Mouse (Mus musculus) forebrain, embryonic 10.5 days (tissue): ENCODE data around the gene Plk4. TPM values are rescaled to one million over a fixed set of nuclear protein-coding genes. Genes with fewer than 3 reads are reported as not detected.
"Not testable (repeated sequence)": the region's sequence is repeated elsewhere in the genome, so short reads cannot be mapped to it uniquely, and the experiment has no call there.

Experiments
- DNase-seq: peaks from one replicate; pipeline ENCODE4 v3.0.0-alpha.2; 2017; ENCODE audit warnings: low spot score; ENCODE audit errors: extremely low spot score
- H3K27ac ChIP-seq: fragments of 300-500 bp; sonication (generic); 2 replicates; pipeline ENCODE4 v1.5.1; 2016; ENCODE audit warnings: mild to moderate bottlenecking
- H3K27me3 ChIP-seq: fragments of 300-500 bp; sonication (generic); 2 replicates; pipeline ENCODE4 v1.6.1; 2016; ENCODE audit warnings: mild to moderate bottlenecking; ENCODE audit not compliant: poor library complexity, severe bottlenecking
- H3K36me3 ChIP-seq: fragments of 300-500 bp; sonication (generic); replicated peaks from 2 replicates; pipeline ENCODE4 v1.6.1; 2016; ENCODE audit warnings: mild to moderate bottlenecking, moderate library complexity
- H3K4me1 ChIP-seq: fragments of 300-500 bp; sonication (generic); 2 replicates; pipeline ENCODE4 v1.6.1; 2016
- H3K4me3 ChIP-seq: fragments of 300-500 bp; sonication (generic); 2 replicates; pipeline ENCODE4 v1.5.1; 2016; ENCODE audit warnings: mild to moderate bottlenecking, moderate library complexity
- H3K9me3 ChIP-seq: fragments of 300-500 bp; sonication (generic); 2 replicates; pipeline ENCODE4 v1.6.1; 2016; ENCODE audit warnings: mild to moderate bottlenecking, moderate library complexity
- WGBS: fragments of 180-500 bp; shearing (Covaris S2); methylation state at CpG from one replicate; pipeline ENCODE4 v1.1.7; 2016; 5-methylcytosine and 5-hydroxymethylcytosine counted together
- polyA plus RNA-seq: library from polyadenylated mRNA; unstranded; fragments of >200 nt; fragmentation: Nextera tagmentation; extraction: Ambion mirVana; gene quantifications from 2 replicates; pipeline ENCODE4 v1.2.1, GENCODE M21; 2016

Plk4 gene
- 89.3 and 90.2 TPM in 2 replicates for polyA plus RNA-seq

- Histone ChIP-seq H3K4me3 (peak within 1 kb of the TSS; percentile 98), H3K27ac (peak within 1 kb of the TSS; percentile 98)
- WGBS, result 2% methylated on average over 66 of the region's 66 CpGs
Observed at GRCm38 (mm10) chr3:40799530-40800372, at the start of gene Plk4. Plk4 (plus strand) TSS chr3:40800019.

GRCm38 (mm10) chr3:40760746-40761145, 39.1 kb upstream of the Plk4 start:
- H3K9me3 ChIP-seq, result no peaks in the 10 kb centered on the region
- no peaks in the 10 kb centered on the region for H3K4me1 ChIP-seq
- peaks cover 73% of the 10 kb centered on the region for H3K36me3 ChIP-seq
- H3K4me3 ChIP-seq, result no peak overlapping the region
- H3K27ac ChIP-seq, result no peak overlapping the region
- no peak for DNase-seq
- WGBS, result 86% methylated on average over 3 of the region's 3 CpGs
- H3K27me3 ChIP-seq, result no peaks in the 10 kb centered on the region

More at GRCm38 (mm10) chr3:40799530-40800372, at the start of gene Plk4:
- no peaks in the 10 kb centered on the region for H3K9me3 ChIP-seq
- H3K36me3 ChIP-seq, result peaks cover 39% of the 10 kb centered on the region
- no peaks in the 10 kb centered on the region for H3K27me3 ChIP-seq
- DNase-seq, result peak; percentile 96
- H3K4me1 ChIP-seq, result peaks cover 26% of the 10 kb centered on the region

GRCm38 (mm10) chr3:40761312-40761711, 38.5 kb upstream of the Plk4 start:
- H3K4me1 ChIP-seq, result no peaks in the 10 kb centered on the region
- no peaks in the 10 kb centered on the region for H3K9me3 ChIP-seq
- H3K27ac ChIP-seq, result no peak overlapping the region
- H3K27me3 ChIP-seq, result no peaks in the 10 kb centered on the region
- H3K4me3 ChIP-seq, result no peak overlapping the region
- peaks cover 73% of the 10 kb centered on the region for H3K36me3 ChIP-seq
- no peak for DNase-seq
- 92% methylated on average over 2 of the region's 2 CpGs for WGBS

- Histone ChIP-seq H3K27me3 (no peaks in the 10 kb centered on the region), H3K36me3 (peaks cover 29% of the 10 kb centered on the region), H3K4me1 (no peaks in the 10 kb centered on the region), H3K4me3 (no peak overlapping the region), H3K9me3 (no peaks in the 10 kb centered on the region), H3K27ac (no peak overlapping the region)
- DNase-seq, result no peak
- 90% methylated on average over 2 of the region's 2 CpGs for WGBS
Observed at GRCm38 (mm10) chr3:40793783-40794182, 6.0 kb upstream of the Plk4 start.

GRCm38 (mm10) chr3:40798054-40798453, 1.8 kb upstream of the Plk4 start:
- no peaks in the 10 kb centered on the region for H3K9me3 ChIP-seq
- no peak for DNase-seq
- H3K27ac ChIP-seq, result no peak overlapping the region
- H3K4me3 ChIP-seq, result no peak overlapping the region
- no peaks in the 10 kb centered on the region for H3K27me3 ChIP-seq
- H3K4me1 ChIP-seq, result peaks cover 26% of the 10 kb centered on the region
- 89% methylated on average over 1 of the region's 1 CpGs for WGBS
- H3K36me3 ChIP-seq, result peaks cover 28% of the 10 kb centered on the region

DNA sequence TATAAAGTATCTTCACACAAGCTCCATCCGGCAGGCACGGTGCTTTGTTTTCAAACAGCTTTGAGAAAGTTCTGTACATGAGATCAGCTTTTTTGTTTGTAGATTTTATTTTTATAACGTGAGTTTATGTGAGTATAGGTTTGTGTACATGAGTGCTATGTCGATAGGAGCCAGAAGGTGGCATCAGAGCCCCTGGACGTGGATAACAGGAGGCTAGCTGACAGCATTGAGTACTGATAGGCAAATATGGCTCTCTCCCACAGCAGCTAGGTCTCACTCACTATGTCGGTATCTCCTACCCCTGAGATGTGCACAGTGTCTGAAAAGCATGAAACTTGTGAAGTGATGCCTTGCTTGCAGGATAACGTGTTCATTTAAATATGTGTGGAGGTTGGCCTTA, 1.3 kb upstream of the Plk4 start:
- WGBS, result 40% methylated on average over 7 of the region's 7 CpGs

GRCm38 (mm10) chr3:40800373-40800823, 579 bp downstream of the Plk4 start:
- Histone ChIP-seq H3K27me3 (no peaks in the 10 kb centered on the region), H3K9me3 (no peaks in the 10 kb centered on the region), H3K4me3 (peak overlapping the region; percentile 98), H3K4me1 (peaks cover 26% of the 10 kb centered on the region), H3K27ac (peak overlapping the region; percentile 98), H3K36me3 (peaks cover 46% of the 10 kb centered on the region)
- no peak for DNase-seq
- WGBS, result under 1% methylated on average over 33 of the region's 37 CpGs

More for the DNA sequence above, 1.3 kb upstream of the Plk4 start:
- Histone ChIP-seq H3K36me3 (peaks cover 28% of the 10 kb centered on the region), H3K27me3 (no peaks in the 10 kb centered on the region), H3K4me3 (no peak overlapping the region), H3K4me1 (peaks cover 26% of the 10 kb centered on the region), H3K27ac (no peak overlapping the region), H3K9me3 (no peaks in the 10 kb centered on the region)
- DNase-seq, result peak; percentile 38

GRCm38 (mm10) chr3:40806871-40807270, 7.1 kb downstream of the Plk4 start:
- Histone ChIP-seq H3K9me3 (no peaks in the 10 kb centered on the region), H3K4me3 (no peak overlapping the region), H3K27me3 (no peaks in the 10 kb centered on the region), H3K36me3 (peaks cover 97% of the 10 kb centered on the region), H3K27ac (no peak overlapping the region), H3K4me1 (peaks cover 12% of the 10 kb centered on the region)
- WGBS, result 68% methylated on average over 2 of the region's 2 CpGs
- DNase-seq, result no peak

DNA sequence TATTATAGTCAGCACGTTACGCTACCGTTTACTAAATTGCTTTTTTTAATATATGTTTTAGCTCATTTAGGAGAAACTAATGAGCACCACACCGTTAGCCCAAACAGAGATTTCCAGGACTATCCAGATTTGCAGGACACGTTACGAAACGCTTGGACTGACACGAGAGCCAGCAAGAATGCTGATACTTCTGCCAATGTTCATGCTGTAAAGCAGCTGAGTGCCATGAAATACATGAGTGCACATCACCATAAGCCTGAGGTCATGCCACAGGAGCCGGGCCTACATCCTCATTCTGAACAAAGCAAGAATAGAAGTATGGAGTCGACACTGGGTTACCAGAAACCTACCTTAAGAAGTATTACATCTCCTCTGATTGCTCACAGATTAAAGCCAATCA, 8.9 kb downstream of the Plk4 start:
- Histone ChIP-seq H3K27me3 (no peaks in the 10 kb centered on the region), H3K4me3 (no peak overlapping the region), H3K4me1 (peaks cover 4% of the 10 kb centered on the region; the same call in 1 of the 2 replicates), H3K27ac (no peak overlapping the region), H3K36me3 (peaks cover 97% of the 10 kb centered on the region), H3K9me3 (no peaks in the 10 kb centered on the region)
- 96% methylated on average over 10 of the region's 10 CpGs for WGBS
- DNase-seq, result no peak

DNA sequence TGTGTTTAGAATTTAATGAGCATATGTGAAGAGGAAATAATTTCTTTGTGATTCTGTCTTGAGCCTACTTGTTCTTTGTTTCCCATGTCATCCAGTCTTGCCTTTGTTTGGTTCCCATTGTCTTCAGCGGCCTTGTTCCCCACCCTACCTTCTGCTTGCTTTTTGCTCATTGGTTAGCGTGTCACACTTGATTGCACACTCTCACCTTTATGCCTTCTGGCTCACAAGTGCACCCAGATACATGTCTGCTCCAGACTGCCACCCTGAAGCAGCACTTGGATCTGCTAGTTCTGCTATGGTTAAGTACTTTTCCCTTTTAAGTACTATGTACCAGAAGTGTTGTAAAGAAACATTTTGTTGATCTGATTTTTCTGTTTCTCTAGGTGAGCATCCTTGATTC, 10.1 kb downstream of the Plk4 start:
- H3K4me3 ChIP-seq, result no peak overlapping the region
- no peak for DNase-seq
- H3K9me3 ChIP-seq, result no peaks in the 10 kb centered on the region
- H3K36me3 ChIP-seq, result peaks cover 98% of the 10 kb centered on the region
- H3K27me3 ChIP-seq, result no peaks in the 10 kb centered on the region
- H3K4me1 ChIP-seq, result peaks cover 4% of the 10 kb centered on the region; the same call in 1 of the 2 replicates
- no peak overlapping the region for H3K27ac ChIP-seq
- WGBS, result 78% methylated on average over 2 of the region's 2 CpGs

GRCm38 (mm10) chr3:40813275-40813674, 13.5 kb downstream of the Plk4 start:
- Histone ChIP-seq H3K36me3 (peaks cover 100% of the 10 kb centered on the region), H3K9me3 (no peaks in the 10 kb centered on the region), H3K27me3 (no peaks in the 10 kb centered on the region), H3K4me3 (no peak overlapping the region), H3K27ac (no peak overlapping the region), H3K4me1 (no peaks in the 10 kb centered on the region)
- DNase-seq, result no peak
- 95% methylated on average over 2 of the region's 2 CpGs for WGBS

- H3K4me3 ChIP-seq, result peak overlapping the region; percentile 57
- H3K4me1 ChIP-seq, H3K9me3 ChIP-seq, H3K36me3 ChIP-seq, DNase-seq, H3K27me3 ChIP-seq: not testable (repeated sequence)
- peak overlapping the region; percentile 87; the same call in 1 of the 2 replicates for H3K27ac ChIP-seq
- WGBS, result 90% methylated on average over 5 of the region's 6 CpGs
Observed at GRCm38 (mm10) chr3:40845521-40845920, 45.7 kb downstream of the Plk4 start.

DNA sequence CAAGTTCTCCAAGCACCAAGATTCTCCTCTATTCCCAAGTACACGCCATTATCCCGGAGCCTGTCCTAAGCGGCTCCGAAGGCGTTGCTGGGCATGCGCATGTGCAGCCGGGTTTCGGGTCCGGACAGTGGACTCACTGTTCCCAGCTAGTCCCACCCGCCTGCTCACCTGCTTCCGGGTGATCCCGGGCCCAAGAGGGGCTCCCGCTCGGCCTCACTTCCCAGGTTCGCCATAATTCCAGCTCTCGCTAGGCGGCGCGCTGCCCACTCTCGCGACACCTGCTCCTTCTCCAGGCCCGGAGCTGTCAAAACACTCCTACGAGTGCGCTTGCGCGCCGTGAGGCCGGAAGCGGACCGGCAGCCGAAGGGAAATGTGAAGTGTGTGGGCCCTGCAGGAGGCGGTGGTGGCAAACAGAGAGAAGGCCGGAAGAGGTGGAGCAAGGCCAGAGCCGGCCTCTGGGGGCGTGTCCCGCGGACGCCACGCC, 46.7 kb downstream of the Plk4 start, which contains the start of gene Mfsd8:
TSS of gene Mfsd8 (minus strand) at position 414 of the 484 bp plus-strand sequence.
- H3K27me3 ChIP-seq, H3K36me3 ChIP-seq, H3K9me3 ChIP-seq, H3K4me1 ChIP-seq: not testable (repeated sequence)
- Histone ChIP-seq H3K4me3 (peak within 1 kb of the TSS; percentile 57), H3K27ac (peak within 1 kb of the TSS; percentile 87)
- DNase-seq, result peak; percentile 98
- WGBS, result under 1% methylated on average over 39 of the region's 39 CpGs
